Mouse (Mus musculus) frontal cortex, postnatal 25 days (tissue): ENCODE results near the gene 2300003K06Rik.
"Not testable (repeated sequence)": the region's sequence is repeated elsewhere in the genome, so short reads cannot be mapped to it uniquely, and the experiment has no call there.

Experiments
- DNase-seq, 2 experiments: peaks; one replicate each; pipeline ENCODE4 v3.0.0; 2022; ENCODE audit warnings: low spot score in 2 of 2

Gene 2300003K06Rik

DNA sequence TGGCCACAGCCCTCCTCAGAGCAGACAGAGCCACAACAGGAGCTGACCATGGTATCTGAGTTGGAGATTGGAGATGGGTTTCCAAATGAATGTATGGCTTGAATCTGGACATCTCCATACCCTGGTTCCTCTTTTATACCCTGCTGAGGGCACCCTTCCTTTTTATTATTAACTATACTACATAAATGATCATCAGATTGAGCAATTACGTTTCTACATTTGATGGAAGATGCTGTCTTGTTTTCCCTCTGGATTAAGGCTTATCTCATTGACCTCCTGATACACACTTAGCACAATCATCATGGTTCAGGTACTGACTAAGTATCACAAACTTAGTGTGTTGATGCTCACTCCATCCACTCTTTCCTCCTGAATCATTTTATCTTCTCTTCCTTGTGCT lies at the start of gene 2300003K06Rik:
2300003K06Rik (minus strand) TSS at position 101 of the 400 bp plus-strand sequence.
- no peak for DNase-seq

DNA sequence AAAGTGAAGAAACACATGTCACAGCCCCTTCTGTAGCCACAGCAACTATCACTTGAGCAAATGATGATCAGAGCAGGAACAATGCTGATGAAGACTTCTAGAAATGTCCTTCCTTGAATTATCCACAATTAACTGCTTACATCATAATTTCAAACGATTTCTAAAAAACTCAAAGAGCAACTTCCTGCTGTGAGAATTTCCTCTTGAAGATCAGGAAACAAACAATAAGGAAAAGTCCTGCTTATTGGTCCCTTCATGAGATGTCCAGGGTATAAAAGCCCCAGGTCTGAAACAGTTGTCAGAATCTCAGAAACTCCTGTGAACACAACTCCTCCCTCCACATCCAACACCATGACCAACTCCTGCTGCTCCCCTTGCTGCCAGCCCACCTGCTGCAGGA lies 41.0 kb upstream of the 2300003K06Rik start, which contains the start of gene Gm11567:
Gm11567 (plus strand) TSS at position 301 of the 400 bp plus-strand sequence.
- DNase-seq, result not testable (repeated sequence)

DNA sequence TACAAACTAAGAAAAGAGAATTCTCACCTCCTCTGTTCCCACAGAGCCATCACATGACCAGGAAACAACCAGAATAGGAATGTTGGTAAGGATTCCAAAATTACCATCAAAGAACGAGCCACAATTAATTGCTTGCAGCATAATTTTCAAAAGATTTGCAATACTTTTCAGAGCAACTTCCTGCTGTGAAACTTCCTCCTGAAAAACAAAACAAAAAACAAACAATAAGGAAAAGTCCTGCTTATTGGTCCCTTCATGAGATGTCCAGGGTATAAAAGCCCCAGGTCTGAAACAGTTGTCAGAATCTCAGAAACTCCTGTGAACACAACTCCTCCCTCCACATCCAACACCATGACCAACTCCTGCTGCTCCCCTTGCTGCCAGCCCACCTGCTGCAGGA lies 35.2 kb upstream of the 2300003K06Rik start, which contains the start of gene Krtap9-1:
Krtap9-1 (plus strand) TSS at position 301 of the 400 bp plus-strand sequence.
- not testable (repeated sequence) for DNase-seq

DNA sequence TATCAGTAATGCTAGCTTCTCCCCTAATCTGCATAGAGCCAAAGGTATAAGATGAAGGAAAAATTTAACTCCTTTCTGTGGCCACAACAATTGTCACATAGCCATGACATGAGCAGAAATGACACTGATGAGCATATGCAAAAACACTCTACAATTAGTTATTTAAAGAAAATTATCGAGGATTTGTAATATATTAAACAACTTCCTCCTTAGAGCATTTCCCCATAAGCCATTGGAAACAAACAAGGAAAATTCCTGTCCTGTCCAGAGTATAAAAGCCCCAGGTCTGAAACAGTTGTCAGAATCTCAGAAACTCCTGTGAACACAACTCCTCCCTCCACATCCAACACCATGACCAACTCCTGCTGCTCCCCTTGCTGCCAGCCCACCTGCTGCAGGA lies 26.3 kb upstream of the 2300003K06Rik start, which contains the start of gene Gm11559:
Gm11559 (plus strand) TSS at position 301 of the 400 bp plus-strand sequence.
- not testable (repeated sequence) for DNase-seq

DNA sequence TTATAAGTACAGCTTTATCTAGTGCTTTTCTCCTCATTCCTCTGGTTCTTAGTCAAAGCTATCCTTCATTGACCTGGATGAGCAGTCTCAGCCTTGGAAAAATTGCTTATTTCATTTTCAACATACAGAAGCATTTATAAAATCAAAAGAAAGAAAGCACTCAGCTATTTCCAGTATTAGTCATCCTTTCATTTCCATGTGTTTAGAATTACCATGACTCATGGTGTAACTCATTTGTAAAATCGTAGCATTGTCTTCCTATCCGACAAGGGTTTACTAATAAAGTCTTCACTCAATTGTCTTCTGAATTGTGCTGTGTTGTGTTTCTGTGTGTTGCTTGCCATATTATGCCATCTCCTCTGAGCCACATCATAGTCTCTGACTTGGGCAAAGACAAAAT lies 20.9 kb upstream of the 2300003K06Rik start:
- no peak for DNase-seq

DNA sequence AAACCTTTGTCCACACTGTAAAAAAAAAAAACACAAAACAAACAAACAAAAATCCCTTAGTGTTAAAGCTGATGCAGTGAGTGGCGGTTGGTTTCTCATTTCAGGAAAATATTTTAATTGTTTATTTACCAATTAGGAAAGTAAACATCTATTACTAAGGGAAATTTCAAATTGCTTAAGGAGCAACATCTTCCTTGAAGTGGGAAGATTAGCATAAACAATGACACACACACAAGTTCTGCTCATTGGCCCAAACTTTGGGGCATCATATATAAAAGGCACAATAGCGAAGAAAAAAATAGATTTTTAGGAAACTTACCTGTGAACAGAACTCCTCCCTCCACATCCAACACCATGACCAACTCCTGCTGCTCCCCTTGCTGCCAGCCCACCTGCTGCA lies 19.8 kb upstream of the 2300003K06Rik start, which contains the start of gene Gm11568:
Gm11568 (plus strand) TSS at position 301 of the 400 bp plus-strand sequence.
- no peak for DNase-seq

DNA sequence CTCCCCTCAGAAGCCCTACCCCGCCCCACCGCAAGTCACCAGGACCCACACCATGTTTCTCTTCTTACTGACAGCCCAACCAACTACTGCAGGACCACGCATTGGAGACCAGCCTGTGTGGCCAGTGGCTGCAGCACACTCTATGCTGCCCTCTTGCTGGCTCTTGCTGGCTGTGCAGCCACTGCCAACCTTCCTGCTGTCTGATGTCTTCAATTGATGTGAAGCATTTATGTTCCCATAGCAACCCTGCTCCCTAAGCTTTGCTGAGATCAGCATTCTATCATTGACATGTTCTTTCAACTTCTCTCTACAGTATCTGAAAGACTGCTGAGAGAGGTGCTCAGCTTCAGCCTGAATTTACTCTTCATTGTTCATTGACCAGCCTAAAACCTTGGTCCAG lies 16.3 kb upstream of the 2300003K06Rik start:
- DNase-seq, result no peak

DNA sequence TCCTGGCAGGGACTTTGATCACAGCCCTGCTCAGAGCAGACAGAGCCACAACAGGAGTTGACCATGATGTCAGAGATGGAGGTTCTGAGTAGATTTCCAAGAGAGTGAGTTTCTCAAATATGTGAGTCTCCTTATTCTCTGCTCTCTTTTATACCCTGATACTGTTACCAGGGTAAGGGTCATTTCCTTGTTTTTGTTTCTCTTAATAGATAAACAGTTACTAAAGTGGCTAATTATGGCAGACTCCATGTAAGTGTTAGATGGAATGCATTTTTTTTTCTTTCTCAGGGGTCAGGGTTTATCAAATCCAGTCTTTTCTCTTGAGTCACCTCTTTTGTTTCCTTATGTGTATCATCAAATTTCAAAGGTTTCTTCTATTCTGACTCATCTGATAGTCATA lies 13.6 kb upstream of the 2300003K06Rik start, which contains the start of gene Krtap4-16:
Krtap4-16 (minus strand) TSS at position 101 of the 400 bp plus-strand sequence.
- no peak for DNase-seq

DNA sequence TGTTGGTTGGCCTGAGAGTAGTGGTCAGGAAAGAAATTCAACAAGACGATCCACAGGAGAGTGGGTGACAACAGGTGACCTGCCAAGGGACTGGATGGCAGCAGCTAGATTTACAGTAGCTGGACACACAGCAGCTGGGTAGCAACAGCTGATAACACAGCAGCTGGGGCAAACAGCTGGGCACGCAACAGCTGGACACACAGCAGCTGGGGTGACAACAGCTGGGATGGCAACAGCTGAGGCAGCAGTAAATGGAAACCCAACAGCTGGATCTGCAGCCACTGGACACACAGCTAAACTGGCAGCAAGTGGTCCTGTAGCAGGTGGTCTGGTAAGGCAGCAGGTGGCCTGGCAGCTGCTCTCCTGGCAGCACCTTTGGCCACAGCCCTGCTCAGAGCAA lies 8.9 kb upstream of the 2300003K06Rik start:
- DNase-seq, result no peak

DNA sequence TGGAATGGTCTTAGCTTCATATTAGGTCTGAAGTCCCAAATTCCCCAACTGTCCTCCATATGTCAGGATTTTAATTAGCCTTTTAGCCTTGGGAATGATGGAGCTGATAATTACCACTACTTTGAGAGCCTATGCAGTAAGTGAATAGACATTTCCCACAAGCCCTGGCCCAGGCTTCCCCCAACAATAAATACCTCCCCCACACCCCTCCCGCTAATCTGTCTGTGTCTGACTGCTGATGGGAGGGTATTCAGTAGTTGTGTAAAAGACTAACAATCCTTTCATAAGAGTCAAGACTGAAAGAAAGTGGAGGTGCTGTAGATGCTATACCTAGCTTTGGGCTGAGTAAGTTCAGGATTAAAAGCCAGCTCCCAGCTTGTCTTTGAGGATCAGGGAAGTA lies 4.3 kb upstream of the 2300003K06Rik start:
- DNase-seq, result no peak

DNA sequence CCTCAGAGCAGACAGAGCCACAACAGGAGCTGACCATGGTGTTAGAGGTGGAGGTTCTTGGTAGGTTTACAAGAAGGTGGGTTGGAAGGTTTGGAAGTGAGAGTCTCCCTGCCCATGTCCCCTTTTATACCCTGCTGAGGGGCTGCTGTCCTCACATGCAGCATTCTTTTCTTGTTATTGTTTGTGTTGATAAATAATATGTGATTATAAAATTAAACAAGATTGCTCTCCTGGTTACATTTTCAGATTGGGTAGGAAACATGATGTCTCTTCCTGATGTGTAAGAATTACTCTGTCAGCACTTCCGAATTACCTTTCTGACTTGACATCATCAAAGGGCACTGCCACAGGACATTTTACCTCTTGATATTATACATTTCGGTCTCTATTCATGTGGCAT lies 22.3 kb downstream of the 2300003K06Rik start, which contains the start of gene Gm11564:
Gm11564 (minus strand) TSS at position 101 of the 400 bp plus-strand sequence.
- DNase-seq, result not testable (repeated sequence)

DNA sequence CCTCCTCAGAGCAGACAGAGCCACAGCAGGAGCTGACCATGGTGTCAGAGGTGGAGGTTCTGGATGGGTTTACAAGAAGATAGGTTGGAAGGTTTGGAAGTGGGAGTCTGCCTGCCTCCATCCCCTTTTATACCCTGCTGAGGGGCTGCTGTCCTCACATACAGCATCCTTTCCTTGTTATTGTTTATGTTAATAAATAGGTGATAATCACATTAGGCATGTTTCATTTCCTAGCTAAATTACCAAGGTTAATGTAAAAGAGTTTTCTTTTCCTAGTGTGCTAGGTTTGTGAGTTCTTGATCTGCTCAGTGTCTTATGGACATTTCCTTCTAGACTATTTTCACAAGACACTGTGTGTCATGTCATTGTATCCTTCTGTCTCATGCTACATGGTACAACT lies 28.1 kb downstream of the 2300003K06Rik start, which contains the start of gene Krtap4-13:
Krtap4-13 (minus strand) TSS at position 101 of the 400 bp plus-strand sequence.
- not testable (repeated sequence) for DNase-seq

DNA sequence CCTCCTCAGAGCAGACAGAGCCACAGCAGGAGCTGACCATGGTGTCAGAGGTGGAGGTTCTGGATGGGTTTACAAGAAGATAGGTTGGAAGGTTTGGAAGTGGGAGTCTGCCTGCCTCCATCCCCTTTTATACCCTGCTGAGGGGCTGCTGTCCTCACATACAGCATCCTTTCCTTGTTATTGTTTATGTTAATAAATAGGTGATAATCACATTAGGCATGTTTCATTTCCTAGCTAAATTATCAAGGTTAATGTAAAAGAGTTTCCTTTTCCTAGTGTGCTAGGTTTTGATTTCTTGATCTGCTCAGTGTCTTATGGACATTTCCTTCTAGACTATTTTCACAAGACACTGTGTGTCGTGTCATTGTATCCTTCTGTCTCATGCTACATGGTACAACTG lies 33.5 kb downstream of the 2300003K06Rik start, which contains the start of gene Gm11554:
Gm11554 (minus strand) TSS at position 101 of the 400 bp plus-strand sequence.
- DNase-seq, result not testable (repeated sequence)

DNA sequence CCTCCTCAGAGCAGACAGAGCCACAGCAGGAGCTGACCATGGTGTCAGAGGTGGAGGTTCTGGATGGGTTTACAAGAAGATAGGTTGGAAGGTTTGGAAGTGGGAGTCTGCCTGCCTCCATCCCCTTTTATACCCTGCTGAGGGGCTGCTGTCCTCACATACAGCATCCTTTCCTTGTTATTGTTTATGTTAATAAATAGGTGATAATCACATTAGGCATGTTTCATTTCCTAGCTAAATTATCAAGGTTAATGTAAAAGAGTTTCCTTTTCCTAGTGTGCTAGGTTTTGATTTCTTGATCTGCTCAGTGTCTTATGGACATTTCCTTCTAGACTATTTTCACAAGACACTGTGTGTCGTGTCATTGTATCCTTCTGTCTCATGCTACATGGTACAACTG lies 39.0 kb downstream of the 2300003K06Rik start, which contains the start of gene Gm11569:
Gm11569 (minus strand) TSS at position 101 of the 400 bp plus-strand sequence.
- not testable (repeated sequence) for DNase-seq

DNA sequence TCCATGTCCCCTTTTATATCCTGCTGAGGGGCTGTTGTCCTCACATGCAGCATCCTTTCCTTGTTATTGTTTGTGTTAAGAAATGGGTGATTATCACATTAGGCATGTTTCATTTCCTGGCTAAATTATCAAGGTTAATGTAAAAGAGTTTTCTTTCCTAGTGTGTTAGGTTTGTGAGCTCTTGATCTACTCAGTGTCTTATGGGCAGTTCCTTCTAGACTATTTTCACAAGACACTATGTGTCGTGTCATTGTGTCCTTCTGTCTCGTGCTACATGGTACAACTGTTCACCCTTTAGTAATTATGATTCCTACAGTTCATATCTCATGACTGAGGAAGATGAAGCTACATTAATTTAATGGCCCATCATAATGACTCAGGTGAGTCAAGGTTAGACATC lies 44.5 kb downstream of the 2300003K06Rik start, which contains the start of gene Gm11596:
Gm11596 (minus strand) TSS at position 101 of the 400 bp plus-strand sequence.
- no peak for DNase-seq
